Mouse (Mus musculus) mature B cell (primary cell): ENCODE results near the gene Clca4b.
"Not testable (repeated sequence)": the region's sequence is repeated elsewhere in the genome, so short reads cannot be mapped to it uniquely, and the experiment has no call there.

ENCODE experiments used
- in situ Hi-C: fragments of 300-500 bp; cut with MboI; formaldehyde crosslinking; loops from 2 replicates; pipeline ENCODE4 v1.14.3; 2019

Clca4b gene

DNA sequence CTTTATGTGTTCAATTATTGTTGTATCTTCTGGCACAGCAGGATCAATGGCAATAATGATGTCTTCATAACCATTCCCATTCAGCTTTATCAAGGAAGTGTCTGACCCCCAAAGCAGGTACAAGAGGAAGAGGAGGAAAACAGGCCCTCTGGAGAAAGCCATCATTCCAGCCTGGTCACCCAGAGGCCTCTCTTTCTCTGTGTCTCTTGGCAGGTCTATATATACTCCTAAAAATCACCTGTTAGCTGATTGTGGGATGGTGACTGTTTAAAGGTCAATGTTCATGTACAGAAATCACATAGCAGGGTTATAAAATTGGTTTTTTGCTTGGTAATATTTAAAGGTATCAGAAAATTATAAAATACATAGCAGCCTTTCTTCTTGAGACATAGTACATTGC, at the start of gene Clca4b:
Gene Clca4b, minus strand, starts transcription at position 195 of the 400 bp plus-strand sequence.
- in situ Hi-C loops: no loop called here

DNA sequence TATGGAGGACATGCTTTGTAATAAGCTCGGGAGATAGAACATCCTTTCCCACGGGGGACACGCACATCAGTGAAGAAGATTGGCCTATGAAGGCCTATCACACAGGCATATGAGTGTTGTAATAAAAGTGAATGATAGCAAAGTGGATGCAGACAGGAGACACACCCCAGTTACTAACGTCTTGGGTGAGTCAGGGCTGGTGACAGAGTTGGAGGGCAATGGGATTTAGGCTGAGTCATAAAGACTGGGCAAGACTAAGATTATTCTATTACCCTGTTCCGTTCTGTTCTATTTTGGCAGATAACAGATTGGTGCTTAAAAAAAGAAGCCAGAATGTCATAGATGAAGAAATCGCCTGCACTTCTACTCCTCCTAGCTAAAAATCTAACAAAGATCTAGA, 48.2 kb upstream of the Clca4b start:
- in situ Hi-C loops: no loop called here

DNA sequence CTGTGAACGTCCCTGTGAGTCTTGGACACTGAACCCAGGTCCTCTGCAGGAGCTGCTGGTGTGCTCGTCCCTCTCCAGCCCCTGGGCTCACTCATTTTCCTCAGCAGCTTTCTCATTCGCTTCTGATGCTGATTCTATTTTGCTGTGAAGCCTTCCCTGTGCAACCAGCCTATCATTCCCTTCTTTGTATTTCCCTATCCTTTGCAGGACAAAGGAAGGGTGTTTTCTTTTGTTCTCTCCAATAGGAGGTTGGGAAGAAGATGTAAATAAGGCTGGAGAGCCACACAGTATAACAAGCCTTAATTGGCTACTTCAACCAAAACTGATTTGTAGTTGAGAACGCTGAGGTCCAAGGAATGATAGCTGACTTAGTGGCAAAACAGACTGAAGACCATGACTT, 45.3 kb upstream of the Clca4b start:
- in situ Hi-C loops: no loop called here

DNA sequence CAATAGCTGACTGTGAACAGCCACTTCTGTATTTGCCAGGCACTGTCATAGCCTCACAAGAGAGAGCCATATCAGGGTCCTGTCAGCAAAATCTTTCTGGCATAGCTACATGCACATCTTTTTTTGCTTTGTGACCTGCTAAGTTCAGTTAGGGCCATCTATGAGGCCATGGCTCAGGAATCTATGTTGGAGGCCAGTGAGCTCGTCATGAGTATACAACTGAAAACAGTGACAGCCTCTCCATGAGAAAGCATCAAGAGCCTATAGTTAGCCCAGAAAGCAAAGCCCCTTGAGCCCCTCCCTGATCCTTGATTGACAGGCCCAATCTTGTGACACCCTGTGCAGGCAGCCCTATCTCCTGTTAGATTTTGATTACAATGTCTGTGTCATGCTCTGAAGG, 43.8 kb upstream of the Clca4b start:
- in situ Hi-C loops: no loop called here

DNA sequence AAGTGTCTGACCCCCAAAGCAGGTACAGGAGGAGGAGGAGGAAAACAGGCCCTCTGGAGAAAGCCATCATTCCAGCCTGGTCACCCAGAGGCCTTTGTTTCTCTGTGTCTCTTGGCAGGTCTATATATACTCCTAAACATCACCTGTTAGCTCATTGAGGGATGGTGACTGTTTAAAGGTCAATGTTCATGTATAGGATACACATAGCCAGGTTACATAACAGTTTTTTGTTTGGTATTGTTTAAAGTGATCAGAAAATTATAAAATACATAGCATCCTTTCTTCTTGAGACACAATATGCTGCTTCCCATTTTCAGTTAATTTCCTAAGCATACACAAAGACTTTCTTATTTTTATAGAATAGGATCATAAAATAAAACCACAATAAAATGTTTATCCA, 42.6 kb upstream of the Clca4b start, which contains the start of gene Clca4a:
Gene Clca4a, minus strand, starts transcription at position 101 of the 400 bp plus-strand sequence.
- in situ Hi-C loops: no loop called here

DNA sequence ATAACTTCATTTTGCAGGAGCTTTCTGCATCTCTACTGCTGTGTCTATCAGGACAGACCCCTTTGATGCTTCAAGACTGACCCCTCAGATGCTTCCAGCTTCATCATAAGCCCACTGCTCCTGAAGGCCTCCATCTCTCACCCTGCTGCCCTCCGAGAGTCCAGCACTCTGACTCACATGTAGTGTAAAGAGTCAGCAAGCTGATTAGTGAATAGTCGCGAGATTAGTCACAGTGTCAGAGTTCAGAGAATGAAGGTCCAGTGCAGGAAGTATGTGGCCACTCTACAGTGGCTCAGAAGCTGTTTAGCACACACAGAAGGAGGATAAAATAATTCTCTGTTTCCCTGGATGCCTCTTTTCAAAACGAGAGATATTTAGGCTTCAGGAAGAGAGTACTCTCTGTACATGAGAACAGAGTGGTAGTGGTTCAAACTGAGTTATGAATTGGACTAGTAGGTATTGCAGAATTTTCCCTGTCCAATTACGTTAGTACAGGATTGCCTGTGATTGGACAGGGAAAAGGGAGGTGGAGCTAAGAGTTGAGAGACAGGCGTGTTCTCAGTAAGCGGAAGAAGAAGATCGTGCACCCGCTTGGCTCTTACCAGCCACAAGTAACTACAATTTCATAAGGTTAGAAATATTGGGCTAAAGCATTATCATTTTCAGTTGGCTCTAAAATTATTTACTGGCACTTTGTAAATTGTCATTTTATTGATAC, 39.4 kb upstream of the Clca4b start:
- in situ Hi-C loops: no loop called here

DNA sequence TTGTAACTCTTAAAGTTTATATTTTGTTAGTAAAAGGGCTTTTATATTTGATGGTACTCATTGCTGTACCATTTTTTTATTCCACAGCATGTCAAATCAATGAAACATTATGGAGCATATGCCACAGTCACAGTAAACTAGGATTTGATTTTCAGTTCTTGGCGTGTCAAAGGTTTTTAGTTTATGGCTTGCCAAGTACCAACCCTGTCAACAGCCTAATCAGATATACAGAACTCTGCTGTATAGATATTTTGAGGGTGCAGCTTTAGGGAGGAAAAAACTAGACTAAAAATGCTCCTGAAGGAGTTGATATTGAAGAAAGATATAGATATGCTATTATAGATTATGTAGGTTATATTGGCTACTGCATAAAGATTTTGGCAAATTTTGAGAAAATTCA, 37.4 kb upstream of the Clca4b start:
- in situ Hi-C loops: no loop called here

DNA sequence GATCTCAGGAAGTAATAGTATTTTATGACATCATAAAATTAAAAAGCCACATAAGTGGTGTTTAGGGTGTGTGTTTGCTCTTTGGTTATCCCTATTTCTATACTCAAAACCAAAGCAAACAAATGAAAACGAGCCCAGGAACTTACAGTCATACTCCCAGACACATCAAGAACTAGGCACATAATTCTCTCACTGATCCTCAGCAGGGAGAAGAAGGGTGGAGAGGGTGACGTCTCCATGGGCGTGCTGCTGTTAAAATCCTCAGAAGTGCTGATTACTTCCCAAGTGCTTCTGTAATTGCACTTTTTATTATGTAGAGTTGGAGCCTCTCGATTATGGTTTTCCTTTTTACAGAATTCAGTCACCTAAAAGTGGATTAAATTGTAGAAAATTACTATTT, 33.7 kb upstream of the Clca4b start:
- in situ Hi-C loops: no loop called here

DNA sequence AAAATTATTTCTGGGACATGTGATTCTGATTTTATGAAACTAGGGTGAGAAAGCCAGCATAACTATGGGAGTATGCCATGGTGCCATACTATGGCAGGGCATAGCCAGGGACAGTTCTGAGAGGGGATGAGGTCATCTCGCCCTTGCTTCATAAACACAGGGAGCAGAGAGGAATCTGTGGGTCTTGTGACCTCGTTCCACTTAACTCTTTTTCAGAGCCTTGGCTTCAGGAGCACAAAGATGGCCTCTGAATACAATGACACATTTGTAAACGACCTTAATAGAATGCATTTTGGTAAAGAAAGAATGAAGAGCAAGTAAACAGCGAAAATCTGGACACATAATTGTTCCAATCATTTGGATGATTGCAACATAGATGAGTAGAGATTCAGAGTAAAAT, 18.5 kb upstream of the Clca4b start:
- in situ Hi-C loops: no loop called here

DNA sequence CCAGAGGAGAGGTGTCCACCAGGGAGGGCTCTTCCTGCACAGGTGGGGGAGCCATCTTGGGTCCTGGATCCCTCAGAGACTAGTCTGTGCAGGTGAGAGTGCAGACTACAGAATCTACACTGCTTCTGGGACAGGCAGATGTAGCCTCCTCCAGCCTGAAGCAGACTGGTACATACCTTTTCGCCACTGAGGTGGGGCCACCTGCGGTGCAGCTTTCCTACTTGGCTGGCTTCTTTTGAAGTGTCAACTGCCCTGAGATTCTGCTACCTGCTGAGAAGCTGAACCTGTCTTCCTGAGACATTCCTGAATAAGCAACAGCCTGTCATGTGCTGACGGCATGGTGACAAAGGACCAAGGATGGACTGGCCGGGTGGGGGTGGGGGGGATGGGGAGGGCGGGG, 15.0 kb upstream of the Clca4b start:
- in situ Hi-C loops: not testable (repeated sequence)

DNA sequence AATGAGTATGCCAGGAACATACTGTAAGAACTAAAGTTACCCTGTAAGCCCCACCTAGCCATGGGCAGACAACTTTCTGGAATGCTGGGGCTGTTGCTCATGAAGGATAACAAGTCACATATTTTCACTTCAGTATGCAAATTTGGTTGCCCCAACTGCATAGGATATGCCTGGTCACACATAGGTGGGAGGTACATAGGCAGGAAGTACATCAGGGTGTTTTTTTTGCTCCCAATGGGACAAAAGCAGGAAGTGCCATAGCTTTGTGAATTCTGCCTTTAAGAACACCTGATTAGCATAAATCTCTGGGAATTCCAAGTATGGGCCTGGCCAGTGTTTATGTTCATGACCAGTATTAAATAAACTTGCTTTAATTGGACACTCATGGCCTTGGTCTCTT, 1.3 kb upstream of the Clca4b start:
- in situ Hi-C loops: not testable (repeated sequence)

DNA sequence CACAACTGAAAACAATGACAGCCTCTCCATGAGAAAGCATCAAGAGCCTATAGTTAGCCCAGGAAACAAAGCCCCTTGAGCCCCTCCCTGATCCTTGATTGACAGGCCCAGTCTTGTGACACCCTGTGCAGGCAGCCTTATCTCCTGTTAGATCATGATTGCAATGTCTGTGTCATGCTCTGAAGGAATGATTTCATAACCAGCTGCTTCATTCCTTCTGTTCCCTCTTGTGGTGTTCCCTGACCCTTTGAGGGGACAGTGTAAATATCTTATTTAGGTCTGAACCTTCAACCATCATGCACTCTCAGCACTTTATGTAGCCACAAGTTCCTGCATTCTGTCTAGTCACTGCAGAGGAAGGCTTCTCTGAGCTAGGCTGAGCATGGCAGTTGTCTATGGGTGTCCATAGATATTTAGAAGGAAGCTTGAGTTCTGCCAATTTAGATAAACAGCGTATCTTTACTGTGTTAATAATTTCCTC, 722 bp upstream of the Clca4b start:
- in situ Hi-C loops: no loop called here

DNA sequence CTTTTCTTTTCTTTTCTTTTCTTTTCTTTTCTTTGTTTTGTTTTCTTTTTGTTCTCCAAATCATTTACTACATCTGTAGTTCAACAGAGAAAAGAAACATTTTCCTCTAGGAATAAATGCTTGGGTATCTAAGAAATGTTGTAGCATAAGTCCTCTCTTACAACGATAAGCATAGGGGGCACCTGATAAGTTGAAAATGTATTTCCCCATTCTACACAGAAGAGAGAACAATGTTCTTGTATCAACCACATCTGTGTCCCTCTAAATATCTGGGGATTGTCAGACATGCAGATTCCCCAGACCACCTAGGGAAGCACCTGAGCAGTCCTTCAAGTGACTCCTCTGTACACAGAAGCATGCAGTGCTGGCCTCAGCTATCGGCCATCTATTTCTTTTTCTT, 18.3 kb downstream of the Clca4b start:
- in situ Hi-C loops: no loop called here

DNA sequence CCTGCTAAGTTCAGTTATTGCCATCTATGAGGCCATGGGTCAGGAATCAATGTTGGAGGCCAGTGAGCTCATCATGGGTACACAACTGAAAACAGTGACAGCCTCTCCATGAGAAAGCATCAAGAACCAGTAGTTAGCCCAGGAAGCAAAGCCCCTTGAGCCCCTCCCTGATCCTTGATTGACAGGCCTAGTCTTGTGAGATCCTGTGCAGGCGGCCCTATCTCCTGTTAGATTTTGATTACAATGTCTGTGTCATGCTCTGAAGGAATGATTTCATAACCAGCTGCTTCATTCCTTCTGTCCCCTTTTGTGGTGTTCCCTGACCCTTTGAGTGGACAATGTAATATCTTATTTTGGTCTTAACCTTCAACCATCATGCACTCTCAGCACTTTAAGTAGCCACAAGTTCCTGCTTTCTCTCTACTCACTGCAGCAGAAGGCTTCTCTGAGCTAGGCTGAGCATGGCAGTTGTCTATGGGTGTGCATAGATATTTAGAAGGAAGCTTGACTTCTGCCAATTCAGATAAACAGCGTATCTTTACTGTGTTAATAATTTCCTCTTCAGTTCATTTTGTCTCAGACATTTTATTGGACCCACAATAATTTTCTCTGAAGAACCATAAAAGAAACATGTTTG, 35.2 kb downstream of the Clca4b start:
- in situ Hi-C loops: no loop called here

DNA sequence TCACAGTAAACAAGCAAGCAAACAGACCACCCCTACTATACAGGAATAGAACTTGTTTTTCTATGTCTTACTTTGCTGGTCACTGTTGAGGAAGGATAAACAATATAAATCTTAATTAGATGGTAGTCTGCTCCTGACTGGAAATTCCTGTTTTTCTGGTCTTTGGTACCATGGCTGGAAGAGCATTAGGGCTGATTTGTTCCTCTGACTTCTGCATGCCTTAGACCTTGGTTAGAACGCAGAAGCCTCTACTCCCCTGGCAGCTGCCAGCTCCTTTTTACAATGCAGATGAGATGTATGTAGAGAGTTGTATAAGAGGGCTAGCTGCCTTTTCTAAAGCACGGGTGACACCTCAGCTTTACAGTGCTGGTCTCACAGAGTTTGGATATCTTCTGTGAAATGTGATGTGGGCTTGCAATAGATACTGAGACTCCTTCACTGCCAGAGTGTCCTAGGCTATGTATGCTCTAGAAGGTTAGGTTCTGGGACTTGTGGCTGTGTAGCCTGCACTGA, 42.0 kb downstream of the Clca4b start:
- in situ Hi-C loops: no loop called here

DNA sequence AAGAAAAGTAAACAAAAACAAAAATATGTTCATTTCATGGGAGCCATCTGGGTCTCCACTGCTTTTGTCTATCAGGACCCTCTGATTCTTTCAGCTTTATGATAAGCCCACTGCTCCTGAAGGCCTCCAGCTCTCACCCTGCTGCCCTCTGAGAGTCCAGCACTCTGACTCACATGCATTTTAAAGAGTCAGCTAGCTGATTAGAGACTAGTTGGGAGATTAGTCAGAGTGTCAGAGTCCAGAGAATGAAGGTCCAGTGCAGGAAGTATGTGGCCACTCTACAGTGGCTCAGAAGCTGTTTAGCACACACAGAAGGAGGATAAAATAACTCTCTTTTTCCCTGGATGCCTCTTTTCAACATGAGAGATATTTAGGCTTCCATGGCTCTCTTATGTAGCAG, 45.4 kb downstream of the Clca4b start:
- in situ Hi-C loops: no loop called here

DNA sequence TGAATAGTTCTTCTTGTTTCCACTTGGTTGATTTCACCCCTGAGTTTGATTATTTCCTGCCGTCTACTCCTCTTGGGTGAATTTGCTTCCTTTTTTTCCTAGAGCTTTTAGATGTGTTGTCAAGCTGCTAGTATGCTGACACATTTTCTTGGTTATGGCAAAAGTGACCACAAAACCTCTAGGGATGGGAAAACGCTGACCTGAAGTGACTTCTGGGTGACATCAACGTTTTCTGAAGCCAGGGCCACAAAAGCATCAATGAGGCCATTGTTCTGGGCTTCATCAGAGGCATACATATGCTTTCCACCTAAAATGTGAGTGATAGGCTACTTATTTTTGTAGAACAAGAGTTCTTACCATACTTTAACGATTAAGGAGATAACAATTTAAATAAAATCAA, 60.3 kb downstream of the Clca4b start:
- in situ Hi-C loops: not testable (repeated sequence)
